Mouse (Mus musculus) embryonic fibroblast, embryonic 13.5 days (primary cell): ENCODE data around the gene Slc24a5.

ENCODE experiments used
- CTCF ChIP-seq: IDR thresholded peaks from 2 replicates; pipeline ENCODE4 v1.5.1; 2011; ENCODE audit warnings: mild to moderate bottlenecking, control low read depth, low read length, moderate library complexity, borderline replicate concordance; ENCODE audit not compliant: insufficient read depth
- POLR2A ChIP-seq: IDR thresholded peaks from 2 replicates; pipeline ENCODE4 v1.6.1; 2011; ENCODE audit warnings: low read depth, mild to moderate bottlenecking, control low read depth, low read length, moderate library complexity

GRCm38 (mm10) chr2:125119381-125120110 is 51.6 kb downstream of the Slc24a5 start:
- TF ChIP-seq POLR2A (no peak), CTCF (no peak)
